Comparison of ENCODE assay signal across 18 mouse cellular contexts in the genomic region with DNA sequence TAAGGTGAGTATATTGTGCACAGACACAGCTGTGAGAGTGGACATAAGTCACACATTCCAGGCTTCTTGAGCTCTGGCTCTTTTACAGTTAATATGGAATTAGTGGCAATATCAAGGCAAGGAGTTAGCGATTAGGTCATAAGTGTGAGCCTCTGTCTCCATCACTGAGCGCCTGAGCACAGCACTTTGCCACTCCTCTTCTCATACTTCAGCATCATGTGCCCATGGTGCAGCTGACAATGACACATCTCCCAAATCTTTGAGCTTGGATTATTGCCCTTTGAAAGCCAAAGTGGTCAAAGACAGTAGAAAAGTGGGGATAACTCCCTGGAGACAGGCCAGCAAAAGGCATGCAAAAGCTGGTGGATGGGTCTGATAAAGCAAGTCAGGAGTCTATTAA.
DNase-seq lines count a peak whose midpoint lies in the region; ATAC-seq lines count a peak whose summit lies in the region.
"Had no signal": no experiment of that assay in that cellular context is flagged by ENCODE, and none has a peak within 500 bp of the region (broad histone marks: within the 10 kb centered on the region; RNA-seq: fewer than 3 reads in every experiment).

No protein-coding gene starts in this region.

- peak overlapping the region; percentile 57 for H3K27ac ChIP-seq in embryonic facial prominence, embryonic 13.5 days
- no peak overlapping the region for H3K27ac ChIP-seq in embryonic facial prominence, embryonic 10.5 days (replicated peaks)
- H3K27ac ChIP-seq in lung, embryonic 15.5 days = no peak overlapping the region
- H3K27ac ChIP-seq: heart, adult 2 months; hindbrain, embryonic 12.5 days; limb, embryonic 15.5 days; midbrain, embryonic 12.5 days had no signal

- no peaks in the 10 kb centered on the region for H3K27me3 ChIP-seq in embryonic facial prominence, embryonic 13.5 days
- H3K27me3 ChIP-seq in embryonic facial prominence, embryonic 10.5 days (replicated peaks; ENCODE audit: low read depth, poor library complexity, severe bottlenecking) = no peaks in the 10 kb centered on the region
- no peaks in the 10 kb centered on the region for H3K27me3 ChIP-seq in lung, embryonic 15.5 days
- H3K27me3 ChIP-seq: CH12.LX; hindbrain, embryonic 12.5 days; limb, embryonic 15.5 days; midbrain, embryonic 12.5 days had no signal

- H3K36me3 ChIP-seq in embryonic facial prominence, embryonic 13.5 days = no peaks in the 10 kb centered on the region
- no peaks in the 10 kb centered on the region for H3K36me3 ChIP-seq in embryonic facial prominence, embryonic 10.5 days (replicated peaks)
- H3K36me3 ChIP-seq in lung, embryonic 15.5 days = no peaks in the 10 kb centered on the region
- H3K36me3 ChIP-seq: hindbrain, embryonic 12.5 days; limb, embryonic 15.5 days; midbrain, embryonic 12.5 days had no signal

- WGBS in embryonic facial prominence, embryonic 13.5 days = 73% methylated on average over 2 of the region's 2 CpGs
- WGBS in embryonic facial prominence, embryonic 10.5 days = 93% methylated on average over 2 of the region's 2 CpGs
- 69% methylated on average over 2 of the region's 2 CpGs for WGBS in lung, embryonic 15.5 days

- peaks cover 18% of the 10 kb centered on the region for H3K4me1 ChIP-seq in embryonic facial prominence, embryonic 13.5 days
- no peaks in the 10 kb centered on the region for H3K4me1 ChIP-seq in embryonic facial prominence, embryonic 10.5 days
- H3K4me1 ChIP-seq in lung, embryonic 15.5 days = peaks cover 15% of the 10 kb centered on the region
- H3K4me1 ChIP-seq: hindbrain, embryonic 12.5 days; midbrain, embryonic 12.5 days had no signal

- H3K4me3 ChIP-seq in embryonic facial prominence, embryonic 13.5 days = no peak overlapping the region
- no peak overlapping the region for H3K4me3 ChIP-seq in embryonic facial prominence, embryonic 10.5 days
- no peak overlapping the region for H3K4me3 ChIP-seq in lung, embryonic 15.5 days
- H3K4me3 ChIP-seq: heart, adult 2 months; hindbrain, embryonic 12.5 days; limb, embryonic 15.5 days; midbrain, embryonic 12.5 days had no signal

- no peak overlapping the region for H3K9ac ChIP-seq in embryonic facial prominence, embryonic 13.5 days
- H3K9ac ChIP-seq in lung, embryonic 15.5 days = no peak overlapping the region
- H3K9ac ChIP-seq: hindbrain, embryonic 12.5 days; limb, embryonic 15.5 days; midbrain, embryonic 12.5 days had no signal

- no peak for ATAC-seq in embryonic facial prominence, embryonic 13.5 days (ENCODE audit: insufficient number of reproducible peaks, insufficient read depth, low FRiP score, low TSS enrichment, low read depth)
- peak; percentile 31; the same call in 1 of the 2 replicates for ATAC-seq in lung, embryonic 15.5 days (ENCODE audit: borderline replicate concordance, extremely low read depth, low FRiP score, low TSS enrichment)

- DNase-seq in embryonic facial prominence, embryonic 10.5 days (ENCODE audit: low spot score) = no peak
- DNase-seq in lung, postnatal 36 days = no peak
- DNase-seq in fibroblast of lung, adult 2 months (ENCODE audit: low read depth) = peak; percentile 35
- DNase-seq in urinary bladder, postnatal 36 days (ENCODE audit: low spot score in 2 of 2) = no peak
- no peak for DNase-seq in gastrocnemius, adult 18-20 months (ENCODE audit: low spot score)
- DNase-seq in gastrocnemius, postnatal 14 days = no peak
- DNase-seq: adrenal gland, postnatal 14 days; cerebellum, adult 8-10 months; gastrocnemius, postnatal 10 days; heart, adult 2 months; kidney, adult 18-20 months; retina, postnatal 1 day had no signal

- intact Hi-C loops in gastrocnemius, postnatal 14 days (cut with DNase I; ENCODE audit: low total_unique reads) = no loop called here

- H3K9me3 ChIP-seq in embryonic facial prominence, embryonic 13.5 days = no peaks in the 10 kb centered on the region
- H3K9me3 ChIP-seq in embryonic facial prominence, embryonic 10.5 days = no peaks in the 10 kb centered on the region
- no peaks in the 10 kb centered on the region for H3K9me3 ChIP-seq in lung, embryonic 15.5 days
- H3K9me3 ChIP-seq: hindbrain, embryonic 12.5 days; limb, embryonic 15.5 days; midbrain, embryonic 12.5 days had no signal

- no peak overlapping the region for H3K4me2 ChIP-seq in embryonic facial prominence, embryonic 13.5 days
- no peak overlapping the region for H3K4me2 ChIP-seq in lung, embryonic 15.5 days
- H3K4me2 ChIP-seq: hindbrain, embryonic 12.5 days; limb, embryonic 15.5 days; midbrain, embryonic 12.5 days had no signal
